Mouse (Mus musculus) MEL (cell line): ENCODE results near the gene Fbxo17. TPM values are rescaled to one million over a fixed set of nuclear protein-coding genes. Genes with fewer than 3 reads are reported as not detected.

Experiments
- DNase-seq: peaks from one replicate; pipeline ENCODE4 v3.0.0; 2011; ENCODE audit warnings: low read depth, low spot score
- H3K27ac ChIP-seq: 2 replicates; pipeline ENCODE4 v1.5.1; 2012; ENCODE audit warnings: low read depth, mild to moderate bottlenecking, control low read depth, low read length, moderate library complexity; ENCODE audit not compliant: control insufficient read depth
- H3K27me3 ChIP-seq, 2 experiments: fragments of 150-350 bp in 1 of 2; sonication (generic) in 1 of 2; 2 replicates each; pipeline ENCODE4 v1.6.1; 2012; ENCODE audit warnings: low read length in 2 of 2, mild to moderate bottlenecking in 2 of 2, improper control_type of control experiment in 1 of 2, moderate library complexity in 1 of 2; ENCODE audit not compliant: insufficient read depth in 2 of 2, control insufficient read depth in 1 of 2
- H3K36me3 ChIP-seq, 2 experiments: 2 replicates each; pipeline ENCODE4 v1.6.1; 2012 to 2014; ENCODE audit warnings: low read length in 2 of 2, improper control_type of control experiment in 1 of 2, inconsistent platforms in 1 of 2, mild to moderate bottlenecking in 1 of 2; ENCODE audit not compliant: insufficient read depth in 2 of 2, control insufficient read depth in 1 of 2
- H3K4me1 ChIP-seq, 2 experiments: fragments of 150-350 bp in 1 of 2; sonication (generic) in 1 of 2; 2 replicates each; pipeline ENCODE4 v1.6.1; 2012; ENCODE audit warnings: low read length in 2 of 2, improper control_type of control experiment in 1 of 2, mild to moderate bottlenecking in 1 of 2; ENCODE audit not compliant: insufficient read depth in 2 of 2, control insufficient read depth in 1 of 2
- H3K4me3 ChIP-seq, 2 experiments: fragments of 150-350 bp in 1 of 2; sonication (generic) in 1 of 2; 2 replicates each; pipeline ENCODE4 v1.5.1; 2012; ENCODE audit warnings: low read depth in 2 of 2, low read length in 2 of 2, mild to moderate bottlenecking in 2 of 2, moderate library complexity in 2 of 2, control low read depth in 1 of 2, improper control_type of control experiment in 1 of 2; ENCODE audit not compliant: control insufficient read depth in 1 of 2, insufficient read depth in 1 of 2
- H3K79me2 ChIP-seq: 2 replicates; pipeline ENCODE4 v1.6.1; 2012; ENCODE audit warnings: mild to moderate bottlenecking, low read length, moderate library complexity; ENCODE audit not compliant: control insufficient read depth, poor library complexity, insufficient read depth
- H3K9ac ChIP-seq: 2 replicates; pipeline ENCODE4 v1.6.1; 2012; ENCODE audit warnings: low read depth, mild to moderate bottlenecking, control low read depth, low read length, moderate library complexity; ENCODE audit not compliant: control insufficient read depth, poor library complexity, severe bottlenecking
- H3K9me3 ChIP-seq: fragments of 150-350 bp; sonication (generic); replicated peaks from 2 replicates; pipeline ENCODE4 v1.6.1; 2012; ENCODE audit warnings: mild to moderate bottlenecking, low read length, improper control_type of control experiment, moderate library complexity; ENCODE audit not compliant: insufficient read depth
- CHD2 ChIP-seq: IDR thresholded peaks from 2 replicates; pipeline ENCODE4 v1.6.1; 2011; ENCODE audit warnings: low read length, improper control_type of control experiment
- CTCF ChIP-seq, 3 experiments: IDR thresholded peaks in 2 of 3; conservative IDR thresholded peaks in 1 of 3; 2 replicates each; pipeline ENCODE4 v1.5.1; 2011 to 2012; ENCODE audit warnings: low read length in 3 of 3, low read depth in 2 of 3, mild to moderate bottlenecking in 2 of 3, improper control_type of control experiment in 1 of 3, inconsistent platforms in 1 of 3, mixed read lengths in 1 of 3, moderate library complexity in 1 of 3; ENCODE audit not compliant: control insufficient read depth in 1 of 3, insufficient read depth in 1 of 3, poor library complexity in 1 of 3, severe bottlenecking in 1 of 3
- EP300 ChIP-seq, 2 experiments: IDR thresholded peaks; 2 replicates each; pipeline ENCODE4 v1.6.1; 2011; ENCODE audit warnings: improper control_type of control experiment in 2 of 2, low read length in 2 of 2, low read depth in 1 of 2, mild to moderate bottlenecking in 1 of 2
- ETS1 ChIP-seq: IDR thresholded peaks from 2 replicates; pipeline ENCODE4 v1.6.1; 2012; ENCODE audit warnings: low read depth, mild to moderate bottlenecking, inconsistent platforms, low read length, improper control_type of control experiment, moderate library complexity
- GATA1 ChIP-seq: IDR thresholded peaks from 2 replicates; pipeline ENCODE4 v1.6.1; 2011; ENCODE audit warnings: low read depth, low read length, improper control_type of control experiment
- KAT2A ChIP-seq: conservative IDR thresholded peaks from 2 replicates; pipeline ENCODE4 v1.6.1; 2012; ENCODE audit warnings: low read depth, low read length, improper control_type of control experiment, inconsistent platforms
- MAFK ChIP-seq: IDR thresholded peaks from 2 replicates; pipeline ENCODE4 v1.6.1; 2011; ENCODE audit warnings: low read depth, mild to moderate bottlenecking, low read length, improper control_type of control experiment, borderline replicate concordance
- MAX ChIP-seq: IDR thresholded peaks from 2 replicates; pipeline ENCODE4 v1.6.1; 2011; ENCODE audit warnings: low read length, improper control_type of control experiment
- MEF2A ChIP-seq: IDR thresholded peaks from 2 replicates; pipeline ENCODE4 v1.6.1; 2014; ENCODE audit warnings: low read depth, mild to moderate bottlenecking, inconsistent platforms, low read length, improper control_type of control experiment; ENCODE audit not compliant: poor library complexity, insufficient replicate concordance, severe bottlenecking; ENCODE audit errors: extremely low read depth
- MYB ChIP-seq: IDR thresholded peaks from 2 replicates; pipeline ENCODE4 v1.6.1; 2011; ENCODE audit warnings: mild to moderate bottlenecking, low read depth, low read length, improper control_type of control experiment
- MYC ChIP-seq: IDR thresholded peaks from 2 replicates; pipeline ENCODE4 v1.6.1; 2011; ENCODE audit warnings: low read depth, mild to moderate bottlenecking, low read length, improper control_type of control experiment, moderate library complexity
- NRF1 ChIP-seq: IDR thresholded peaks from 2 replicates; pipeline ENCODE4 v1.6.1; 2014; ENCODE audit warnings: low read depth, mild to moderate bottlenecking, inconsistent platforms, low read length, improper control_type of control experiment, moderate library complexity; ENCODE audit not compliant: poor library complexity, insufficient read depth, severe bottlenecking
- SIN3A ChIP-seq: IDR thresholded peaks from 2 replicates; pipeline ENCODE4 v1.6.1; 2012; ENCODE audit warnings: low read length, improper control_type of control experiment, inconsistent platforms
- SMC3 ChIP-seq: IDR thresholded peaks from 2 replicates; pipeline ENCODE4 v1.6.1; 2011; ENCODE audit warnings: low read depth, low read length, improper control_type of control experiment
- TAL1 ChIP-seq: IDR thresholded peaks from 2 replicates; pipeline ENCODE4 v1.6.1; 2012; ENCODE audit warnings: mild to moderate bottlenecking, inconsistent platforms, low read length, moderate library complexity, mixed read lengths
- TBP ChIP-seq: IDR thresholded peaks from 2 replicates; pipeline ENCODE4 v1.8.0; 2011; ENCODE audit warnings: low read depth, low read length, improper control_type of control experiment
- TCF12 ChIP-seq: IDR thresholded peaks from 2 replicates; pipeline ENCODE4 v1.6.1; 2014; ENCODE audit warnings: low read depth, mild to moderate bottlenecking, inconsistent platforms, low read length, improper control_type of control experiment, moderate library complexity
- UBTF ChIP-seq: IDR thresholded peaks from 2 replicates; pipeline ENCODE4 v1.6.1; 2012; ENCODE audit warnings: low read depth, mild to moderate bottlenecking, inconsistent platforms, low read length, improper control_type of control experiment, moderate library complexity, borderline replicate concordance; ENCODE audit not compliant: insufficient read depth
- USF1 ChIP-seq: IDR thresholded peaks from 2 replicates; pipeline ENCODE4 v1.6.1; 2014; ENCODE audit warnings: low read depth, mild to moderate bottlenecking, inconsistent platforms, low read length, improper control_type of control experiment, moderate library complexity
- ZKSCAN1 ChIP-seq: IDR thresholded peaks from 2 replicates; pipeline ENCODE4 v1.6.1; 2012; ENCODE audit warnings: low read depth, mild to moderate bottlenecking, inconsistent platforms, low read length, improper control_type of control experiment, moderate library complexity
- ZNF384 ChIP-seq: IDR thresholded peaks from 2 replicates; pipeline ENCODE4 v1.6.1; 2012; ENCODE audit warnings: low read depth, mild to moderate bottlenecking, inconsistent platforms, low read length, improper control_type of control experiment
- polyA plus RNA-seq, 2 experiments: library from polyadenylated mRNA; stranded (reverse) in 1 of 2; unstranded in 1 of 2; fragments of >175 nt in 1 of 2; fragments of >200 nt in 1 of 2; gene quantifications; 2 replicates each; pipeline versions ENCODE4 v1.2.1 to v1.2.4; 2012; ENCODE audit warnings: low replicate concordance in 2 of 2, low read depth in 1 of 2; ENCODE audit not compliant: insufficient read length in 2 of 2, insufficient read depth in 1 of 2, missing spikeins in 1 of 2
- total RNA-seq: library from RNA; depleted of rRNA; stranded (reverse); fragments of 300-350 nt; gene quantifications from 2 replicates; pipeline ENCODE4 v1.2.3, GENCODE M21; 2012

Gene Fbxo17
- total and polyA plus RNA-seq, 3 experiments, result 0.43 TPM; not detected in 2

- peak; percentile 81 for DNase-seq
- peak; percentile 57; the same call in 1 of the 2 replicates for TF ChIP-seq MYC
- no peak for TF ChIP-seq TBP
- TF ChIP-seq UBTF, result no peak
- peak; percentile 14; the same call in 1 of the 2 replicates for TF ChIP-seq KAT2A
- peak; percentile 69; the same call in 1 of the 2 replicates for TF ChIP-seq TCF12
- 0 out of 2 replicates have a peak, but pooled peaks have one; percentile 12 for TF ChIP-seq MEF2A
- TF ChIP-seq ZKSCAN1, result no peak
- TF ChIP-seq ETS1, result peak; percentile 41; the same call in 1 of the 2 replicates
- TF ChIP-seq ZNF384, result peak; percentile 92
- peak; percentile 65 for TF ChIP-seq SIN3A
- TF ChIP-seq MYB, result no peak
- TF ChIP-seq GATA1, result peak; percentile 53
- TF ChIP-seq MAX, result peak; percentile 0; the same call in 1 of the 2 replicates
- TF ChIP-seq MAFK, result no peak
- peak; percentile 7 to 75; a peak in 1 of 4 replicates for TF ChIP-seq EP300 (IDR thresholded peaks at IDR 0.05; ENCODE audit: low read depth in 1 of 2, low read length in 2 of 2)
- peak; percentile 28 for TF ChIP-seq TAL1
- TF ChIP-seq CHD2, result no peak
- TF ChIP-seq SMC3, result no peak
- Histone ChIP-seq H3K4me1 (peaks cover 27 to 46% of the 10 kb centered on the region in 2 experiments), H3K27ac (peak overlapping the region; percentile 95), H3K9me3 (no peaks in the 10 kb centered on the region), H3K27me3 (no peaks in the 10 kb centered on the region), H3K9ac (peak overlapping the region; percentile 57), H3K36me3 (peaks cover 1 to 32% of the 10 kb centered on the region in 2 experiments; a peak in 3 of 4 replicates), H3K4me3 (peak overlapping the region; percentile 8 to 33; a peak in 3 of 4 replicates), H3K79me2 (peaks cover 20% of the 10 kb centered on the region)
Measured at GRCm38 (mm10) chr7:28769414-28769958, 52.9 kb downstream of the Fbxo17 start.

GRCm38 (mm10) chr7:28770309-28770708 is 53.7 kb downstream of the Fbxo17 start:
- H3K27me3 ChIP-seq, result no peaks in the 10 kb centered on the region
- H3K36me3 ChIP-seq, result peaks cover 1 to 32% of the 10 kb centered on the region in 2 experiments; a peak in 3 of 4 replicates
- peaks cover 27 to 39% of the 10 kb centered on the region in 2 experiments for H3K4me1 ChIP-seq
- H3K79me2 ChIP-seq, result peaks cover 18% of the 10 kb centered on the region
- H3K9ac ChIP-seq, result peak overlapping the region; percentile 57
- TF ChIP-seq TCF12, result peak; percentile 24; the same call in 1 of the 2 replicates
- TF ChIP-seq NRF1, result 0 out of 2 replicates have a peak, but pooled peaks have one; percentile 5
- TF ChIP-seq CTCF (IDR thresholded peaks at IDR 0.05 in 2 of 3, conservative IDR thresholded peaks at IDR 0.05 in 1 of 3; ENCODE audit: control insufficient read depth in 1 of 3, insufficient read depth in 1 of 3, low read depth in 2 of 3, low read length in 3 of 3, poor library complexity in 1 of 3, severe bottlenecking in 1 of 3), result no peak
- peak in 1 of 2 experiments; percentile 24; a peak in 1 of 4 replicates for TF ChIP-seq EP300 (IDR thresholded peaks at IDR 0.05; ENCODE audit: low read depth in 1 of 2, low read length in 2 of 2)
- no peak for TF ChIP-seq USF1
- 0 out of 2 replicates have a peak, but pooled peaks have one; percentile 11 for TF ChIP-seq GATA1
- TF ChIP-seq TAL1, result peak; percentile 33; the same call in 1 of the 2 replicates
- TF ChIP-seq, all 39 proteins: peak for 5
- Histone ChIP-seq H3K4me3 (no peak overlapping the region), H3K9me3 (no peaks in the 10 kb centered on the region), H3K27ac (peak overlapping the region; percentile 95)
- no peak for DNase-seq
